Comparison of ENCODE assay signal across 8 mouse cellular contexts in genomic region chr17:22739173-22739572, GRCm38 (mm10).
A peak's percentile ranks its signal among the peaks of the same experiment; 100 is the strongest.
DNase-seq lines count a peak whose midpoint lies in the region; ATAC-seq and TF ChIP-seq lines count a peak whose summit lies in the region.

No protein-coding gene starts in this region.

- peak overlapping the region; percentile 62 for H3K4me2 ChIP-seq in embryonic facial prominence, embryonic 13.5 days
- peak overlapping the region; percentile 44 for H3K4me2 ChIP-seq in limb, embryonic 11.5 days (ENCODE audit: low read depth, severe bottlenecking)
- H3K4me2 ChIP-seq in neural tube, embryonic 14.5 days (ENCODE audit: low read depth, low read length): peak overlapping the region; percentile 66

- peak overlapping the region; percentile 76 for H3K9ac ChIP-seq in embryonic facial prominence, embryonic 13.5 days
- H3K9ac ChIP-seq in limb, embryonic 11.5 days (ENCODE audit: low read length): peak overlapping the region; percentile 67
- peak overlapping the region; percentile 71 for H3K9ac ChIP-seq in neural tube, embryonic 14.5 days (replicated peaks; ENCODE audit: low read depth, low read length)

- H3K36me3 ChIP-seq in embryonic facial prominence, embryonic 13.5 days: peaks cover 23% of the 10 kb centered on the region
- 0 out of 2 replicates have a peak, but pooled peaks cover 2% of the 10 kb centered on the region for H3K36me3 ChIP-seq in limb, embryonic 11.5 days (ENCODE audit: control insufficient read depth, insufficient read depth, low read length)
- no peaks in the 10 kb centered on the region for H3K36me3 ChIP-seq in neural tube, embryonic 14.5 days (ENCODE audit: control insufficient read depth, insufficient read depth, low read length)

- peak overlapping the region; percentile 83 for H3K27ac ChIP-seq in left cerebral cortex, adult 2 months
- H3K27ac ChIP-seq in embryonic facial prominence, embryonic 13.5 days: peak overlapping the region; percentile 83
- no peak overlapping the region; the same call in 1 of the 2 replicates for H3K27ac ChIP-seq in limb, embryonic 11.5 days (replicated peaks; ENCODE audit: low read depth, low read length)
- H3K27ac ChIP-seq in neural tube, embryonic 14.5 days (ENCODE audit: low read depth, low read length): peak overlapping the region; percentile 91

- ATAC-seq in embryonic facial prominence, embryonic 13.5 days (ENCODE audit: insufficient number of reproducible peaks, insufficient read depth, low FRiP score, low TSS enrichment, low read depth): no peak
- ATAC-seq in limb, embryonic 11.5 days (ENCODE audit: insufficient number of reproducible peaks, low FRiP score, low TSS enrichment, low read depth): no peak; the same call in 1 of the 2 replicates
- peak; percentile 16; the same call in 1 of the 2 replicates for ATAC-seq in neural tube, embryonic 14.5 days (ENCODE audit: low read depth)

- no peaks in the 10 kb centered on the region for H3K27me3 ChIP-seq in embryonic facial prominence, embryonic 13.5 days
- no peaks in the 10 kb centered on the region for H3K27me3 ChIP-seq in limb, embryonic 11.5 days (ENCODE audit: control insufficient read depth, insufficient read depth, low read length)
- H3K27me3 ChIP-seq in neural tube, embryonic 14.5 days (ENCODE audit: control insufficient read depth, insufficient read depth, low read length): no peaks in the 10 kb centered on the region

- H3K4me1 ChIP-seq in embryonic facial prominence, embryonic 13.5 days: peaks cover 7% of the 10 kb centered on the region; the same call in 1 of the 2 replicates
- H3K4me1 ChIP-seq in limb, embryonic 11.5 days (ENCODE audit: control insufficient read depth, insufficient read depth, low read length): no peaks in the 10 kb centered on the region
- peaks cover 10% of the 10 kb centered on the region for H3K4me1 ChIP-seq in neural tube, embryonic 14.5 days (ENCODE audit: control insufficient read depth, insufficient read depth, low read length)

- TF ChIP-seq CTCF in left cerebral cortex, adult 2 months (IDR thresholded peaks at IDR 0.05): no peak

- intact Hi-C loops in left cerebral cortex, adult 2 months (cut with DNase I): loop anchor here (5.0 to 10.0 kb wide), 2 partner anchors 128 to 806 kb away; partner anchors contain the start of gene Zfp945

- H3K4me3 ChIP-seq in left cerebral cortex, adult 2 months: peak overlapping the region; percentile 77
- peak overlapping the region; percentile 61 for H3K4me3 ChIP-seq in embryonic facial prominence, embryonic 13.5 days
- H3K4me3 ChIP-seq in limb, embryonic 11.5 days (ENCODE audit: low read depth, low read length): peak overlapping the region; percentile 52
- H3K4me3 ChIP-seq in neural tube, embryonic 14.5 days (ENCODE audit: low read depth, low read length): peak overlapping the region; percentile 67

- H3K9me3 ChIP-seq in embryonic facial prominence, embryonic 13.5 days: peaks cover 12% of the 10 kb centered on the region; the same call in 1 of the 2 replicates
- H3K9me3 ChIP-seq in limb, embryonic 11.5 days (ENCODE audit: control insufficient read depth, low read length): 0 out of 2 replicates have a peak, but pooled peaks cover 3% of the 10 kb centered on the region
- peaks cover 2% of the 10 kb centered on the region for H3K9me3 ChIP-seq in neural tube, embryonic 14.5 days (ENCODE audit: control insufficient read depth, low read length)

- DNase-seq in left cerebral cortex, adult 2 months (ENCODE audit: extremely low spot score in 1 of 2, low spot score in 2 of 2): no peak
- DNase-seq in left cerebral cortex, adult 11 months (ENCODE audit: low spot score): no peak
- DNase-seq in limb, embryonic 11.5 days (ENCODE audit: low spot score): no peak
- DNase-seq in retina, embryonic 14.5 days (ENCODE audit: low spot score): no peak
- no peak for DNase-seq in urinary bladder, adult 2 months (ENCODE audit: low spot score)
- DNase-seq in testis, postnatal 14 days (ENCODE audit: low spot score): no peak

- 12% methylated on average over 12 of the region's 12 CpGs for WGBS in embryonic facial prominence, embryonic 13.5 days
- 14% methylated on average over 12 of the region's 12 CpGs for WGBS in limb, embryonic 11.5 days
- WGBS in neural tube, embryonic 14.5 days: 12% methylated on average over 12 of the region's 12 CpGs
